Mouse (Mus musculus) myocyte (in vitro differentiated cells): ENCODE measurements around the gene Nup88. TPM values are rescaled to one million over a fixed set of nuclear protein-coding genes. Genes with fewer than 3 reads are reported as not detected.

Source experiments
- H3K27me3 ChIP-seq: one replicate; pipeline ENCODE4 v1.6.1; 2011; ENCODE audit not compliant: control insufficient read depth, insufficient read depth, insufficient read length
- H3K36me3 ChIP-seq: one replicate; pipeline ENCODE4 v1.6.1; 2011; ENCODE audit not compliant: control insufficient read depth, insufficient read depth
- H3K4me2 ChIP-seq: one replicate; pipeline ENCODE4 v1.6.1; 2011; ENCODE audit warnings: low read depth, control low read depth
- H3K4me3 ChIP-seq: one replicate; pipeline ENCODE4 v1.5.1; 2011; ENCODE audit warnings: mild to moderate bottlenecking, control low read depth, moderate library complexity
- H3K79me2 ChIP-seq: one replicate; pipeline ENCODE4 v1.6.1; 2011; ENCODE audit not compliant: control insufficient read depth, insufficient read depth
- H3ac ChIP-seq: one replicate; pipeline ENCODE4 v1.6.1; 2011; ENCODE audit not compliant: control insufficient read depth, insufficient read length
- CEBPB ChIP-seq: IDR thresholded peaks from 2 replicates; pipeline ENCODE4 v1.6.1; 2011; ENCODE audit warnings: mild to moderate bottlenecking, moderate library complexity; ENCODE audit not compliant: poor library complexity, insufficient read depth, severe bottlenecking
- E2F4 ChIP-seq: IDR thresholded peaks from one replicate; pipeline ENCODE4 v1.6.1; 2011; ENCODE audit warnings: mild to moderate bottlenecking, control low read depth, moderate library complexity; ENCODE audit not compliant: insufficient read depth
- MAX ChIP-seq: IDR thresholded peaks from one replicate; pipeline ENCODE4 v1.6.1; 2011; ENCODE audit warnings: low read depth, mild to moderate bottlenecking, control low read depth
- MYOD1 ChIP-seq, 3 experiments: IDR thresholded peaks; one replicate each; pipeline ENCODE4 v1.6.1; 2011; ENCODE audit warnings: control low read depth in 2 of 3, low read depth in 2 of 3, mild to moderate bottlenecking in 2 of 3, moderate library complexity in 1 of 3; ENCODE audit not compliant: insufficient read length in 2 of 3, control insufficient read depth in 1 of 3
- MYOG ChIP-seq, 3 experiments: IDR thresholded peaks; one replicate each; pipeline ENCODE4 v1.6.1; 2011; ENCODE audit warnings: control low read depth in 2 of 3, low read depth in 2 of 3, mild to moderate bottlenecking in 2 of 3; ENCODE audit not compliant: insufficient read length in 2 of 3, control insufficient read depth in 1 of 3, insufficient read depth in 1 of 3
- POLR2A ChIP-seq: IDR thresholded peaks from one replicate; pipeline ENCODE4 v1.6.1; 2011; ENCODE audit warnings: low read depth, mild to moderate bottlenecking, control low read depth, moderate library complexity; ENCODE audit not compliant: insufficient read length
- POLR2AphosphoS2 ChIP-seq: IDR thresholded peaks from one replicate; pipeline ENCODE4 v1.6.1; 2011; ENCODE audit warnings: low read depth, control low read depth; ENCODE audit not compliant: insufficient read length
- REST ChIP-seq: IDR thresholded peaks from one replicate; pipeline ENCODE4 v1.6.1; 2011; ENCODE audit warnings: mild to moderate bottlenecking, control low read depth, moderate library complexity; ENCODE audit not compliant: insufficient read depth, insufficient read length
- SRF ChIP-seq: IDR thresholded peaks from one replicate; pipeline ENCODE4 v1.6.1; 2011; ENCODE audit warnings: low read depth; ENCODE audit not compliant: control insufficient read depth, insufficient read length
- TCF12 ChIP-seq: IDR thresholded peaks from one replicate; pipeline ENCODE4 v1.6.1; 2011; ENCODE audit warnings: mild to moderate bottlenecking, control low read depth; ENCODE audit not compliant: poor library complexity, insufficient read depth, severe bottlenecking
- TCF3 ChIP-seq: IDR thresholded peaks from one replicate; pipeline ENCODE4 v1.6.1; 2011; ENCODE audit warnings: low read depth, control low read depth; ENCODE audit not compliant: insufficient read length
- USF1 ChIP-seq: IDR thresholded peaks from one replicate; pipeline ENCODE4 v1.6.1; 2011; ENCODE audit warnings: low read depth, mild to moderate bottlenecking, control low read depth, moderate library complexity
- polyA plus RNA-seq: library from polyadenylated mRNA; unstranded; fragments of >200 nt; fragmentation: generic; extraction: Trizol; gene quantifications from one replicate; pipeline ENCODE4 v1.2.1, GENCODE M21; 2012; ENCODE audit warnings: missing spikeins

Gene Nup88
- polyA plus RNA-seq, 1 experiment: 63.5 TPM

DNA sequence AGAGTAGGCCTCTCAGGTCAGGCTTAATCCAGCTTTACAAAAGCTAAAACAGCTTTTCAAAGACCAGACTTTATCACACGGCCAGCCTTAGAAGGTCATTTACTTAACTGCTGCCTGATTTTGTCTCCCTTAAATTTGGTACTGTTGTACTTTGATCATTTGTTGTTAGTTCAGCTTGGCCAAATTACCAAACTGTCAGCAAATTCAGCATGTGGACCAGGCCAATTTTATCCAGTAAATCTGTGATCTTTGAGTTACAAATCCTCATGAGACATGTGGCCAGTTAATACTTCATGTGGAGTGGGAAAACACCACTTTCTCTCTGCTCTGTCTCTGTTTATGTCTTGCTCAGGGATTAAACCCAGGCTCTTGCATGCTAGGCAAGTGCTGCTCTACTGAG lies 2.8 kb upstream of the Nup88 start:
- no peak overlapping the region for H3ac ChIP-seq
- no peaks in the 10 kb centered on the region for H3K27me3 ChIP-seq
- H3K79me2 ChIP-seq: peaks cover 21% of the 10 kb centered on the region
- no peak for TF ChIP-seq CEBPB
- TF ChIP-seq POLR2AphosphoS2: no peak
- no peak for TF ChIP-seq TCF3
- TF ChIP-seq SRF: no peak
- TF ChIP-seq MAX: no peak
- no peak for TF ChIP-seq TCF12
- TF ChIP-seq MYOG (IDR thresholded peaks at IDR 0.05; ENCODE audit: control insufficient read depth in 1 of 3, insufficient read depth in 1 of 3, insufficient read length in 2 of 3, low read depth in 2 of 3): no peak
- TF ChIP-seq E2F4: no peak
- TF ChIP-seq REST: no peak
- TF ChIP-seq MYOD1 (IDR thresholded peaks at IDR 0.05; ENCODE audit: control insufficient read depth in 1 of 3, insufficient read length in 2 of 3, low read depth in 2 of 3): no peak
- no peak for TF ChIP-seq USF1
- no peak for TF ChIP-seq POLR2A
- no peak overlapping the region for H3K4me3 ChIP-seq
- H3K4me2 ChIP-seq: no peak overlapping the region
- peaks cover 22% of the 10 kb centered on the region for H3K36me3 ChIP-seq

DNA sequence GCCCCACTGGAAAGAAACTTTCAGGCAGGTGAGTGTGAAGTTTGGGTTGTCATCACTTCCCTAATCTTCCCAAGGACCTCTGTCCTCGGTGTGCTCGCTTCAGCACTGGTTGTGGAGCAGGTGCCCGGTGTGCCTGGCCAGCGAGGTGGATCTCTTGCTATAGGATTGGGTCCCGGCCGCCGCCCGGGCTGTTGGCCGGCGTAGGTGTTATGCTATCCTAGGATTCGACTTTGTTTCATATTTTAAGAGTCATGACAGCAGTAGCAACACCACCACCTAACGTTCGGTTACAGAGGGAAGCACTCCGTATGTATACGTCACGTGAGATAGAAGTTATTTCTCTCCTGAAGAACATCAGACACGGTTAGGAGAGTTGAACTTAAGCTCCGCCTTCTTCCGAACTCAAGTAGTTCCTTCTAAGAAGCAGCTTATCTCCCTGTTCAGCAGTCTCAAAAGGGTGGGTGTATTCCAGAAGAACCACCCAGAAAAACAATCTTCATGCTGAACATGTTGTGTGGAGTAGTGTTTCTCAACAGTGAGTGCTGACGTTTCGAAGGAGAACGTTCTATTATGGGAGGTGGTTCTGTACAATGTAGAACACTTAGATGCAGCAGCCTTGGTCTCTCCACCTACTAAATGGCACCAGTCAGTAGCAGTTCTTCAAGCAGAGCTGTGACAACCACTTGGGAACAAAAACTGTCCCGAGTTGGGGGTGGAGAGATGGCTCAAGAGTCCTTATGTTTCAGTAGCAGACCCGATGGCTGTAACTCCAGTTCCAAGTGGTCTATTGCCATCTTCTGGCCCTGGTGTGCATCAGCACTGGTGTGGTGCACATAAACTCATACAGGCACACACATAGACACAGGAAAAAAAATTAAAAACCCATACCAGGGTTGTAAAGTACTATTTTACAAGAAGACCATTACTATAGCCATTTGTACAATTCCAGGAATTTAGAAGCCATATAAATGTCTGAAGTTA lies 1.1 kb upstream of the Nup88 start:
- TF ChIP-seq POLR2A (no peak), MAX (no peak), USF1 (no peak), POLR2AphosphoS2 (no peak), REST (no peak), SRF (no peak), TCF12 (no peak), TCF3 (no peak), CEBPB (no peak), E2F4 (no peak), MYOG (IDR thresholded peaks at IDR 0.05; ENCODE audit: control insufficient read depth in 1 of 3, insufficient read depth in 1 of 3, insufficient read length in 2 of 3, low read depth in 2 of 3) (no peak), MYOD1 (IDR thresholded peaks at IDR 0.05; ENCODE audit: control insufficient read depth in 1 of 3, insufficient read length in 2 of 3, low read depth in 2 of 3) (no peak)
- Histone ChIP-seq H3K36me3 (peaks cover 14% of the 10 kb centered on the region), H3K4me2 (peak overlapping the region; percentile 54)

DNA sequence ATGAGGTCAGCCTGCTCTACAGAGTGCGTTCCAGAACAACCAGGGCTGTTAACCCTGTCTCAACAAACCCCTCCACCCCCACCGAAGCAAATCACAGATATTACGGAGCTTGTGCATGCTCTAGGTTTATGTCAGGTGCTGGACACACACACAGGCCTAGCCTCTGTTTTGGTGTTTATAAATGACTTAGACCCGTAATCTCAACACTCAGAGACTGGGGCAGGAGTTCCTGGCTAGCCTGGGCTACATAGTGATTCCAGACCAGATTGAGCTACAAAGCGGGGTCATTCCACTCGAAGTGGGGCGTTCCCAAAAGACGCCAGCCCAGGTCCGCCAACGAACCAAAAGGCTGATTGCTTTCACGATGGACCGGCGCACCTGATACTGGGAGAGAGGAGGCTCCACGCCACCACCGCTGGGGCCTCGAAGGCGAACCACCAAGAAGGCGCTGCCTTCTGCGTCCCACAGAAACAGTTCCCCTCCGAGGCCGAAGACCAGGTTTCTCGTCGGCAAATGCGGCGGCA lies 440 bp downstream of the Nup88 start:
- Histone ChIP-seq H3K4me3 (peak overlapping the region; percentile 96), H3K79me2 (peaks cover 23% of the 10 kb centered on the region), H3ac (peak overlapping the region; percentile 52), H3K27me3 (no peaks in the 10 kb centered on the region), H3K36me3 (peaks cover 15% of the 10 kb centered on the region), H3K4me2 (peak overlapping the region; percentile 86)
- no peak for TF ChIP-seq TCF12
- no peak for TF ChIP-seq POLR2A
- no peak for TF ChIP-seq MYOD1 (IDR thresholded peaks at IDR 0.05; ENCODE audit: control insufficient read depth in 1 of 3, insufficient read length in 2 of 3, low read depth in 2 of 3)
- no peak for TF ChIP-seq TCF3
- no peak for TF ChIP-seq MYOG (IDR thresholded peaks at IDR 0.05; ENCODE audit: control insufficient read depth in 1 of 3, insufficient read depth in 1 of 3, insufficient read length in 2 of 3, low read depth in 2 of 3)
- no peak for TF ChIP-seq POLR2AphosphoS2
- no peak for TF ChIP-seq CEBPB
- TF ChIP-seq MAX: no peak
- TF ChIP-seq E2F4: no peak
- no peak for TF ChIP-seq USF1
- TF ChIP-seq REST: no peak

More for the DNA sequence above, 1.1 kb upstream of the Nup88 start:
- Histone ChIP-seq H3K4me3 (peak overlapping the region; percentile 96), H3K27me3 (no peaks in the 10 kb centered on the region), H3K79me2 (peaks cover 23% of the 10 kb centered on the region), H3ac (no peak overlapping the region)

DNA sequence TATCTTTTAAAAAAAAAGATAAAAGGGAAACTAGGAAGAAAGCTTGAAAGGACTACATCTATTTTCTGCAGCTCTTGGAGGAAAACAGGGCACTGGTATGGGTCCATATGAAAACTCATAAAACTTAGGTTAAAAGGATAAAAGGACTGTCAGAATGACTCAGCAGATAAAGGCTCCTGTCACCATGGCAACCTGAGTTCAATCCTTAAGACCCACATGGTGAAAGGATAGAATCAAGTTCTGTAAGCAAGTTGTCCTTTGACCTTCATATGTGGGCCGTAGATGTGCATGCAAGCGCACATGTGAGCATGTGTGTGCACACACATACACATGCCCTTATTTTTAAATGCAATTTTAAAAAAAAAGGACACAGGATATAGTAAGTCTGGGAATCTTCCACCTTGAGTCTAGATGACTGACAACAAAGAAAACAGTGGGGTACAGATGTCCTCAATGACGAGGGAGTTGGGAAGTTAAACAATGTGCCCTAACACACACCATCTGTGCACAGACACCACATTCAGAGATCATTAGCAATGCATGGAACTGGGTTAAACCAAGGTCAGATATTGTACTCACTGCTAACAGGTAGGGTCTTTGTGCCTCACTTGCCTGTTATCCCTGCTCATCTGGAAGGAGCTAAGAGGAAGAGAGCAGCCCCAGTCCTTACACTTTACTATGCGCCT lies 5.4 kb downstream of the Nup88 start:
- Histone ChIP-seq H3K79me2 (peaks cover 25% of the 10 kb centered on the region), H3ac (no peak overlapping the region), H3K27me3 (no peaks in the 10 kb centered on the region), H3K4me2 (no peak overlapping the region), H3K4me3 (no peak overlapping the region), H3K36me3 (peaks cover 34% of the 10 kb centered on the region)
- no peak for TF ChIP-seq POLR2AphosphoS2
- TF ChIP-seq POLR2A: no peak
- no peak for TF ChIP-seq REST
- no peak for TF ChIP-seq MYOG (IDR thresholded peaks at IDR 0.05; ENCODE audit: control insufficient read depth in 1 of 3, insufficient read depth in 1 of 3, insufficient read length in 2 of 3, low read depth in 2 of 3)
- no peak for TF ChIP-seq SRF
- TF ChIP-seq USF1: no peak
- no peak for TF ChIP-seq TCF3
- no peak for TF ChIP-seq E2F4
- no peak for TF ChIP-seq MAX
- no peak for TF ChIP-seq MYOD1 (IDR thresholded peaks at IDR 0.05; ENCODE audit: control insufficient read depth in 1 of 3, insufficient read length in 2 of 3, low read depth in 2 of 3)
- TF ChIP-seq CEBPB: no peak
- no peak for TF ChIP-seq TCF12
